Mouse (Mus musculus) right cerebral cortex, postnatal 25 days (tissue): Measurements from ENCODE around the gene Epb41.

Source experiments
- DNase-seq: peaks from one replicate; pipeline ENCODE4 v3.0.0; 2022

The Epb41 gene

GRCm38 (mm10) chr4:132007123-132007522 is 68.0 kb downstream of the Epb41 start:
- DNase-seq = no peak

- no peak for DNase-seq
These were observed 76.5 kb downstream of the Epb41 start for GRCm38 (mm10) chr4:131998641-131999040.

GRCm38 (mm10) chr4:131997476-131997875 is 77.6 kb downstream of the Epb41 start:
- DNase-seq = peak; percentile 52

- DNase-seq = no peak
These were observed 78.1 kb downstream of the Epb41 start for GRCm38 (mm10) chr4:131996985-131997384.

- DNase-seq = no peak
These were observed 81.3 kb downstream of the Epb41 start for GRCm38 (mm10) chr4:131993792-131994191.

GRCm38 (mm10) chr4:131982881-131983538 is 92.1 kb downstream of the Epb41 start:
- DNase-seq = no peak

GRCm38 (mm10) chr4:131981755-131982154 is 93.4 kb downstream of the Epb41 start:
- DNase-seq = no peak

- DNase-seq = peak; percentile 73
These were observed 97.9 kb downstream of the Epb41 start for GRCm38 (mm10) chr4:131977201-131977600.

- DNase-seq = no peak
These were observed 104.8 kb downstream of the Epb41 start for GRCm38 (mm10) chr4:131970244-131970853.

- no peak for DNase-seq
These were observed 106.2 kb downstream of the Epb41 start for GRCm38 (mm10) chr4:131968873-131969272.

- no peak for DNase-seq
These were observed 118.0 kb downstream of the Epb41 start for GRCm38 (mm10) chr4:131957161-131957560.

GRCm38 (mm10) chr4:131950657-131951056 is 124.5 kb downstream of the Epb41 start:
- no peak for DNase-seq

GRCm38 (mm10) chr4:131949903-131950302 is 125.2 kb downstream of the Epb41 start:
- no peak for DNase-seq

GRCm38 (mm10) chr4:131947848-131948247 is 127.3 kb downstream of the Epb41 start:
- no peak for DNase-seq

- DNase-seq = no peak
These were observed 134.3 kb downstream of the Epb41 start for GRCm38 (mm10) chr4:131940846-131941245.

- DNase-seq = no peak
These were observed 135.7 kb downstream of the Epb41 start for GRCm38 (mm10) chr4:131939459-131939858.

GRCm38 (mm10) chr4:131929146-131929545 is 146.0 kb downstream of the Epb41 start:
- no peak for DNase-seq

- no peak for DNase-seq
These were observed 150.9 kb downstream of the Epb41 start for GRCm38 (mm10) chr4:131924096-131924810.

- no peak for DNase-seq
These were observed 152.7 kb downstream of the Epb41 start for GRCm38 (mm10) chr4:131922404-131922803.

- DNase-seq = peak; percentile 56
These were observed 153.4 kb downstream of the Epb41 start, which contains the start of gene Tmem200b for GRCm38 (mm10) chr4:131921461-131922346. Gene Tmem200b, plus strand, starts transcription at chr4:131921771.

GRCm38 (mm10) chr4:131920595-131921351 is 154.3 kb downstream of the Epb41 start:
- DNase-seq = peak; percentile 57

GRCm38 (mm10) chr4:131920141-131920594 is 155.0 kb downstream of the Epb41 start:
- DNase-seq = no peak
